In the genomic region with DNA sequence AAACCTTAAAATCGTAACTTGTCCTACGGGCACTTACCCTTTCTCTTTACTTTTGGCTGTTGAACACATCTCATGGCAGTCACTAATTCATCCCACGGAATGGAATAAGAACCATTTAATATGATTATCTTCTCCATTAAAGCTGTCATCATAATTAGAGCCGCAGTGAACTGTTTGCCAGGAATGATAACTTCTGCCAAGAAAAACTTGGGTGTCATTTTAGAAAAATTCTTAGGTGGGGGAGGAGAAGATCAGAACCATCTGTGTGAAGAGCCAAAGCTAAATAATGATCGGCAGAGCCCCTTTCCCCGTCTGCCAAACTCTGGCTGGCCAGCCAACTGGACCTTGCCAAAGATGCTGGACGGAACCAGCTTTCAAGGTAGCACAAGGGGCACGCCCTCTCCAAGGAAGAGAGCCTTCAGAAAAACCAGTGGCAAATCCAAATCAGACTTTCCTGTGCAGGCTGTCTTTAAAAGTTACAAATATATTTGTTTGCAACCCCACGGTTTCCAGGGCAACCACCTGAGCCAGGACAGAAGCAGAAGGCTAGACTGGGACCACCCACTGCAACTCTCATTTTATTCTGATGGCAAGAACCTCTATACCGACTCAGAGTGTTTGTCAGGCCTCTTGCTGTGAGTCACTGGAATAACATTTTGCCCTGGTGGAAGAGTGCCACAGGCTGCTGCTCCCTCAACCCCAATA, we compare ENCODE assay signal across 8 mouse cellular contexts.
A peak's percentile ranks its signal among the peaks of the same experiment; 100 is the strongest.
DNase-seq lines count a peak whose midpoint lies in the region; ATAC-seq lines count a peak whose summit lies in the region.

No protein-coding gene starts in this region.

- no peak overlapping the region for H3K9ac ChIP-seq in lung, embryonic 16.5 days (ENCODE audit: low read length)

- peaks cover 3% of the 10 kb centered on the region; the same call in 1 of the 2 replicates for H3K4me1 ChIP-seq in lung, embryonic 16.5 days (replicated peaks; ENCODE audit: control insufficient read depth, insufficient read depth, low read length)

- intact Hi-C loops in gastrocnemius, postnatal 36 days (cut with DNase I) = no loop called here
- intact Hi-C loops in left cerebral cortex, postnatal 4 days (cut with DNase I) = loop anchor here (10.0 kb wide), 1 partner anchor 552 kb away; no protein-coding TSS in a partner anchor

- no peak overlapping the region for H3K4me3 ChIP-seq in lung, embryonic 16.5 days (ENCODE audit: low read length)

- H3K9me3 ChIP-seq in lung, embryonic 16.5 days (ENCODE audit: control insufficient read depth, low read length) = no peaks in the 10 kb centered on the region

- WGBS in lung, embryonic 16.5 days = 51% methylated on average over 10 of the region's 10 CpGs

- no peaks in the 10 kb centered on the region for H3K27me3 ChIP-seq in lung, embryonic 16.5 days (ENCODE audit: control insufficient read depth, insufficient read depth, low read depth, low read length)

- ATAC-seq in lung, embryonic 16.5 days (ENCODE audit: low read depth) = 0 out of 2 replicates have a peak, but pooled peaks have one; percentile 41

- H3K4me2 ChIP-seq in lung, embryonic 16.5 days (ENCODE audit: low read depth, low read length) = no peak overlapping the region

- no peaks in the 10 kb centered on the region for H3K36me3 ChIP-seq in lung, embryonic 16.5 days (ENCODE audit: control insufficient read depth, insufficient read depth, low read length)

- H3K27ac ChIP-seq in lung, embryonic 16.5 days (ENCODE audit: low read length) = no peak overlapping the region

- peak; percentile 10 for DNase-seq in cerebellum, adult 9-10 months
- no peak for DNase-seq in cerebellum, postnatal 36 days
- DNase-seq in lung, postnatal 4 days = no peak
- peak; percentile 22 to 33 for DNase-seq in gastrocnemius, postnatal 36 days
- peak; percentile 59 for DNase-seq in left cerebral cortex, postnatal 4 days
- no peak for DNase-seq in kidney, postnatal 25 days
- no peak for DNase-seq in cerebellum, postnatal 25 days

Comparison
In these comparisons a context has a peak if more than half of its experiments do, and no peak if none do; other contexts are left out.
1. DNase-seq: peak in cerebellum, adult 9-10 months (single experiment), gastrocnemius, postnatal 36 days (2 of 2) and left cerebral cortex, postnatal 4 days (single experiment); none in cerebellum, postnatal 36 days (0 of 2), lung, postnatal 4 days (0 of 2), kidney, postnatal 25 days (0 of 2) and cerebellum, postnatal 25 days (0 of 2).